Mouse (Mus musculus) heart, embryonic 13.5 days (tissue): ENCODE measurements around the gene Rnaseh2a. TPM values are rescaled to one million over a fixed set of nuclear protein-coding genes. Genes with fewer than 3 reads are reported as not detected.

Experiments used
- ATAC-seq: fragments of 200-750 bp; cut with Nextera tagmentation; 2 replicates; pipeline ENCODE4 v1.8.0; 2017; ENCODE audit warnings: moderate TSS enrichment; ENCODE audit not compliant: insufficient number of reproducible peaks, low FRiP score, low TSS enrichment; ENCODE audit errors: extremely low read depth
- H3K27ac ChIP-seq: fragments of 300-500 bp; sonication (generic); replicated peaks from 2 replicates; pipeline ENCODE4 v1.5.1; 2015; ENCODE audit warnings: moderate library complexity, mild to moderate bottlenecking, inconsistent platforms
- H3K27me3 ChIP-seq: fragments of 300-500 bp; sonication (generic); replicated peaks from 2 replicates; pipeline ENCODE4 v1.6.1; 2015; ENCODE audit warnings: mild to moderate bottlenecking, inconsistent platforms
- H3K36me3 ChIP-seq: fragments of 300-500 bp; sonication (generic); 2 replicates; pipeline ENCODE4 v1.6.1; 2015; ENCODE audit warnings: mild to moderate bottlenecking, inconsistent platforms
- H3K4me1 ChIP-seq: fragments of 300-500 bp; sonication (generic); 2 replicates; pipeline ENCODE4 v1.6.1; 2015; ENCODE audit warnings: inconsistent platforms
- H3K4me2 ChIP-seq: fragments of 300-500 bp; sonication (generic); 2 replicates; pipeline ENCODE4 v1.6.1; 2015; ENCODE audit warnings: inconsistent platforms, mild to moderate bottlenecking, moderate library complexity
- H3K4me3 ChIP-seq: fragments of 300-500 bp; sonication (generic); 2 replicates; pipeline ENCODE4 v1.5.1; 2015; ENCODE audit warnings: moderate library complexity, mild to moderate bottlenecking, inconsistent platforms
- H3K9ac ChIP-seq: fragments of 300-500 bp; sonication (generic); 2 replicates; pipeline ENCODE4 v1.6.1; 2015; ENCODE audit warnings: inconsistent platforms, mild to moderate bottlenecking, moderate library complexity
- H3K9me3 ChIP-seq: fragments of 300-500 bp; sonication (generic); 2 replicates; pipeline ENCODE4 v1.6.1; 2016; ENCODE audit warnings: inconsistent platforms
- WGBS: fragments of 180-500 bp; shearing (Covaris S2); methylation state at CpG from one replicate; pipeline ENCODE4 v1.1.7; 2015; ENCODE audit warnings: mixed read lengths; 5-methylcytosine and 5-hydroxymethylcytosine counted together
- polyA plus RNA-seq: library from polyadenylated mRNA; unstranded; fragments of >200 nt; fragmentation: Nextera tagmentation; extraction: Ambion mirVana; gene quantifications from 2 replicates; pipeline ENCODE4 v1.2.1, GENCODE M21; 2015

The Rnaseh2a gene
- 82.8 and 83.4 TPM in 2 replicates for polyA plus RNA-seq

DNA sequence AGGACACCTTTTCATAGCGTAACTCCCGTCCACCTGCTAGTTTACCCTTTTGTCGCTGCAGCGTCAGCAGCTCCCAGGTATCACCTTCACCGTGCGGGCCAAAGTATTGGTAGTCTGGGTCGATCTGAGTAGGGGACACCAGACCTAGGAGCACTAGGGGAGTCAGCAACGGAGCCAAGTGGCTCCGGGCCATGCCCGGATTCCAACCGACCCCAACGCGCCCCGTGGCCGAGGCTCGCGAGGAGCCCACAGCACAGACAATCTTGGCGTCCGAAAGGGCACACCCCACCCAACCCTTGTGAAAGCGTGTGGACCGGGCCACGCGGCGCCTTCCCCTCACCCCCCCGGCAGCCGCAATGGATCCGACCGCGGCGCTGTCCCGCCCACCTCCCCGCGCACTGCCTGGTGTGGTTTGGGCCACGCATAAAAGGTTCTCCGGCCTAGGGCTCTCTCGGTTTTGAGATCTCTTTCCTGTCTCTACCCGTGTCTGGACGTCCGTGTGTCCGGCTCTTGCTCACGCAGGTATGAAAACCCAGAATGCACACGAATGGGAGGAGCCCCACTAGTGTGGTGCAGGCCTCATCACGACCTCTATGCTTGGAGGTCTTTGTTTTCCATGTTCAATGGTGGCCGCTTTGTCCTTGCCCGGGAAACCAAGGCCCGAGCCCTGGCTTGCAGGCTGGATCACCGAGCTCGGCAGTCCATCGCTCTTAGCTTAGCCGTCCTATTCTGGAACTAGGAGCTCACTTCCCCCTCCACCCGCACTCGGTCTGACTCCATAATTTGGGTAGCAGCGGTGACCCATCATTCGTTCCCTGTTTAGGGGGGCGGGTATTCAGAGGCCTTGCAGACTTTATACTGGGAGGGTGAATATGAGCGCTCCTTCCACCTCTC is at the start of gene Rnaseh2a, which contains the start of the genes Gm49661 and Prdx2:
Gene Rnaseh2a, minus strand, starts transcription at position 527 of the 894 bp plus-strand sequence.
Gene Gm49661, minus strand, starts transcription at position 193 of the 894 bp plus-strand sequence.
Gene Prdx2, plus strand, starts transcription at position 347 of the 894 bp plus-strand sequence.
- peak; percentile 70 for ATAC-seq
- Histone ChIP-seq H3K27ac (peak within 1 kb of the TSS; percentile 88), H3K9me3 (no peaks in the 10 kb centered on the region), H3K4me3 (peak within 1 kb of the TSS; percentile 67), H3K4me2 (peak within 1 kb of the TSS; percentile 99), H3K4me1 (peaks cover 48% of the 10 kb centered on the region), H3K9ac (peak within 1 kb of the TSS; percentile 90), H3K27me3 (no peaks in the 10 kb centered on the region), H3K36me3 (peaks cover 39% of the 10 kb centered on the region)
- WGBS = under 1% methylated on average over 56 of the region's 56 CpGs

DNA sequence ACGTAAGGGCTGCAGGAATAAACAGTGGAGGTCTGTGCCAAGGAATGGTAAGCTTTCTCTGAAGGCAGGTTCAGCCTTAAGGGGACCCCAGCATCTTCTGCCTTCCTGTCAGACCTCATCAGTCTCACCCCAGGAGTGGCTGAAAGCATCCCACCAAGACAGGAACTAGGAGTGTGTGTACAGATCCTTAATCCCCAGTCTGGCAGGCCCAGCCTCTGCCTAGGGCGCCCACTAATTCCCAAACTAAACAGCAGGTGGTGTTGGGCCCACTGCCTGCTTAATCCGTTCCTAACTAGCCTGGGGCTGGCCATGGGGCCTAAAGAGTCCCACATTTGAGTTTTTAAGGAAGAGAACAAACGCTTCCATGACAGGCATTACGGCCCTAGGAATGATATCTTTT is 47.6 kb upstream of the Rnaseh2a start:
- no peaks in the 10 kb centered on the region for H3K9me3 ChIP-seq
- 51% methylated on average over 5 of the region's 5 CpGs for WGBS
- H3K9ac ChIP-seq = no peak overlapping the region
- H3K36me3 ChIP-seq = peaks cover 51% of the 10 kb centered on the region
- H3K4me2 ChIP-seq = no peak overlapping the region
- peaks cover 37% of the 10 kb centered on the region for H3K27me3 ChIP-seq
- H3K4me3 ChIP-seq = no peak overlapping the region
- no peak for ATAC-seq
- H3K4me1 ChIP-seq = no peaks in the 10 kb centered on the region
- no peak overlapping the region for H3K27ac ChIP-seq

DNA sequence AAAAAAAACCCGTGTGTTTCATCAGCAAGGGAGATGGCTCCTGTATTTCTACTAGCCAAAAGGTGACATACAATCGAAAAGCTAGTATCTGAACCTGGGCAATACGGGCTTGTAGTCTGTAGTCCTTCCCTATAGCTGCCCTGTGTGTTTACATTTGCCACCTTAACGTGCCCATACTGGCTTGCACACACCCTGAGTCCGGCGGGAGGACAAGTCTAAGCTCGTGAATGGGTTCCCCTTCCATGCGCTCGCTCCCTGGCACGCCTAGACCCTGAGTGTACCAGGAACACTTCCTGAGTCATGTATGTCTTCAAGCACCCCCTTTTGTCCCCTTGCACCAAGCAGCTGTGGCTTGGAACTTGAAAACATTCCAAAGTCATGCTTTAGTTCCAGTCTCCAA is 47.2 kb upstream of the Rnaseh2a start:
- Histone ChIP-seq H3K4me2 (no peak overlapping the region), H3K36me3 (peaks cover 46% of the 10 kb centered on the region), H3K4me1 (no peaks in the 10 kb centered on the region), H3K9me3 (no peaks in the 10 kb centered on the region), H3K27me3 (peaks cover 41% of the 10 kb centered on the region), H3K9ac (no peak overlapping the region), H3K4me3 (no peak overlapping the region), H3K27ac (no peak overlapping the region)
- WGBS = 66% methylated on average over 10 of the region's 10 CpGs
- no peak for ATAC-seq

DNA sequence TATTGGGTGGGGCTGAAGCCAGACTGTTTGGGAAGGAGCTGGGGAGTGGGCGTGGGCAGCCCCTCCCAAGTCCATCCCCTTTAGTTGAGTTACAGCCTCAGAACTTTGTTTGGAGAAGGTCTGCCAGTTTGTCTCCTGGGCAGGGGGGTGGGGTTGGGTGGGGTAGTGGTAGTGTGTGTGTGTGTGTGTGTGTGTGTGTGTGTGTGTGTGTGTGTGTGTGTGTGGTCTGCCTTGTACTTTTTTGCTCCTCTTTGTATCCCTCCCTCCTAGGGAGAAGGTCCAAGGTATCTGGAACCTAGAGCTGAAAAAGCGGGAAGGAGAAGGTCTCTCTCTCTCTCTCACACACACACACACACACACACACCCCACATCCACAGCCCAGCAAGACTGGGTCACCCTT is 44.9 kb upstream of the Rnaseh2a start, which contains the start of gene Best2:
Gene Best2, minus strand, starts transcription at position 101 of the 400 bp plus-strand sequence.
- H3K9me3 ChIP-seq = no peaks in the 10 kb centered on the region
- H3K9ac ChIP-seq = peak within 1 kb of the TSS; percentile 60
- peak within 1 kb of the TSS; percentile 42 for H3K4me3 ChIP-seq
- no peak within 1 kb of the TSS for H3K27ac ChIP-seq
- WGBS = 47% methylated on average over 2 of the region's 2 CpGs
- no peak for ATAC-seq
- H3K36me3 ChIP-seq = peaks cover 23% of the 10 kb centered on the region
- H3K27me3 ChIP-seq = peaks cover 64% of the 10 kb centered on the region
- H3K4me1 ChIP-seq = no peaks in the 10 kb centered on the region
- peak within 1 kb of the TSS; percentile 70 for H3K4me2 ChIP-seq

DNA sequence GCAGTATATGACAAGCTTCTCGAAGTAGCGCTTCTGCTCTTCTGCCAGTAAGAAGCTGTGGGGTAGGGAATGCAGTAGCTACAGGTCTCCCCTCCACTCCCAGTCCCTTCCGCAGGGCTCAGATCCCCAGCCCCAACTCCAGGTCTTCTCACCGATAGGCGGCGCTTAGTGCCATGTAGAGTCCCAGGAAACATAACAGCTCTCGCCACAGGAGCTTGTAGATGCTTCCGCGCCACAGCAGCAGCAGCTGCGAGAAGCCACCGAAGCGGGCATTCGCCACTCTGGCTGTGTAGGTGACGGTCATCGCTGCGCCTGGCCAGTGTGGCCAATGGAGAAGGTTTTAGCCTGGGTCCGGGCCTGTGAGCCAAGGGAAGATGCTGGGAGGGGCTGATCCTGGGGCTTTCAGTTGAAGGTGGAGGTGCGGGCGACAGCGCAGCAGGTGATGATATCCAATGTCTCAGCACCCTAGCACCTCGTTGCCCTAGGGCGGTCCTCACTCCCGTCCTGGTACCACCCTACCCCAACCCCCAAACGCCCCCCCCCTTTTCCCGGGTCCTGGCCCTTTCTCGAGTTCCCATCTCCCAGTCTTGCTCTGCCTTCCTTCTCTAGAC is 43.8 kb upstream of the Rnaseh2a start:
- Histone ChIP-seq H3K4me2 (peak overlapping the region; percentile 70), H3K9me3 (no peaks in the 10 kb centered on the region), H3K36me3 (peaks cover 12% of the 10 kb centered on the region), H3K27me3 (peaks cover 75% of the 10 kb centered on the region), H3K4me3 (peak overlapping the region; percentile 42), H3K27ac (no peak overlapping the region), H3K9ac (peak overlapping the region; percentile 60), H3K4me1 (no peaks in the 10 kb centered on the region)
- WGBS = 3% methylated on average over 25 of the region's 26 CpGs
- no peak; the same call in 1 of the 2 replicates for ATAC-seq

DNA sequence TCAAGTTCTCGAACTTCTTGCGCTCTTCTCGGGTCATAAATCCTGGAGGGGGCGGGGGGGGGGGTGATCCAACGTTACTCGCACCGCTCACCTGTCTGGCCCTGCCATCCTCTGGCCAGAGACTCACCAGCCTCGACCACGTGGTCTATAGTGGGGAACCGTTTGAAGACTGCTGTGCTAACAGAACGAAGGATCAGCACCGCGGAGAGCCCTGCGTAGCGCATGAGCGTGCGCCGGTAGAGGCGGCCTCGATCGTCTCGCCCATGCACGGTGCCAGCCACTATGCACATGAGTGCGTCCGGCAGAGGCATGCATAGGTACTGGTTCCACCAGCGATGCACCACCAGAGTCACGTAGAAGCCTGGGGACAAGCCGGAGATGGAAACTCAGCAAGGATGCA is 41.7 kb upstream of the Rnaseh2a start:
- H3K27me3 ChIP-seq = peaks cover 94% of the 10 kb centered on the region

DNA sequence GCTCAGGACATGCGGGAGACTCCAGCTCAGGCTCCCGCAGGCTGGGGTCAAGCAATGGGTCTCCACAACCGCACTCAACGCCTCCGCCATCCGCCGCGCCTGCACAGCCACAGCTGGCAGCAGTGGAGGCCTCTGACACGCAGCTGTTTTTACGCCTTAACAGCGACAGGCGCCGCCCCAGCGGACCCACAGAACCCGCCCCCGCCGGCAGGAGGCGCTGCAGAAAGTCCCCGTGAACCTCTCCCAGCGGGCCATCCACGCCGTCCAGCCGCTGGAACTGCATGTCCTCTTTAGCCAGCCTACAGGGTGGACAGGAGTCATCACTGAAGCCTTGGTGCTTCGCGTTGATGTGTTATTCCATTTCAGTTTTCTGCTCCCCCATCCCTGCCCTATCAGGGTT is 38.1 kb upstream of the Rnaseh2a start:
- H3K27ac ChIP-seq = no peak overlapping the region
- H3K4me3 ChIP-seq = no peak overlapping the region
- H3K4me1 ChIP-seq = no peaks in the 10 kb centered on the region
- H3K9me3 ChIP-seq = no peaks in the 10 kb centered on the region
- peaks cover 73% of the 10 kb centered on the region for H3K27me3 ChIP-seq
- no peaks in the 10 kb centered on the region for H3K36me3 ChIP-seq
- ATAC-seq = no peak
- WGBS = 10% methylated on average over 25 of the region's 25 CpGs
- no peak overlapping the region for H3K9ac ChIP-seq
- peak overlapping the region; percentile 22; the same call in 1 of the 2 replicates for H3K4me2 ChIP-seq

More for the DNA sequence above, 41.7 kb upstream of the Rnaseh2a start:
- no peaks in the 10 kb centered on the region for H3K9me3 ChIP-seq
- no peak overlapping the region for H3K4me2 ChIP-seq
- no peak for ATAC-seq
- no peak overlapping the region for H3K9ac ChIP-seq
- no peak overlapping the region for H3K27ac ChIP-seq
- 13% methylated on average over 28 of the region's 28 CpGs for WGBS
- no peaks in the 10 kb centered on the region for H3K36me3 ChIP-seq
- no peak overlapping the region for H3K4me3 ChIP-seq
- no peaks in the 10 kb centered on the region for H3K4me1 ChIP-seq

DNA sequence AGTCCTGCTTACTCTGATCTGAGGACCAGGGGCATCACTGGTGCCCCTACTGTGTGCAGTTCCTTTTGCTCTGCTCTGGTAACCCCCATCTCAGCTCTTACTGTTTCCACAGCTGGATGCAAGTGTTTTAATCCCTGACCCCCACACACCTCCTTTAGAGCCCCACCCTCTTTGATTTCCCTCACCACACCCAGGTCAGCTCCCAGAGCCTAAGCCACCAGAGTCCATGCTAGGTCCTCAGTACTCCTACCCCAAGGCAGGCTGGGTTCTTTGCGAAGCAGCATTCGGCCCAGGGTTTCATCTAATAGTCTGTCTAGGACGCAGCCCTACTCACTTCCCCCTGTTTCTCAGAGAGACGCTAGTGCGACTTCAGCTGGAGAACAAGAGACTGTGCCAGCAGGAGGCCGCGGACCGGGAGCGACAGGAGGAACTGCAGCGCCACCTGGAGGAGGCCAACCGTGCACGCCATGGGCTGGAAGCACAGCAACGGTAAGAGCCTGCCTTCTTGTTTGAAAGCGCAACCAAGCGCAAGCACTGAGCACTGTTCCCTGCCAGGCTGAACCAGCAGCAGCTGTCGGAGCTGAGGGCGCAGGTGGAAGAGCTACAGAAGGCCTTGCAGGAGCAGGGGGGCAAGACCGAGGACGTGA is 28.2 kb upstream of the Rnaseh2a start:
- peak overlapping the region; percentile 51 for H3K4me2 ChIP-seq
- peak overlapping the region; percentile 69 for H3K9ac ChIP-seq
- peak; percentile 53 for ATAC-seq
- no peaks in the 10 kb centered on the region for H3K36me3 ChIP-seq
- H3K27ac ChIP-seq = no peak overlapping the region
- H3K4me3 ChIP-seq = peak overlapping the region; percentile 18
- WGBS = 4% methylated on average over 19 of the region's 19 CpGs
- peaks cover 8% of the 10 kb centered on the region for H3K4me1 ChIP-seq
- H3K9me3 ChIP-seq = no peaks in the 10 kb centered on the region
- peaks cover 46% of the 10 kb centered on the region for H3K27me3 ChIP-seq

DNA sequence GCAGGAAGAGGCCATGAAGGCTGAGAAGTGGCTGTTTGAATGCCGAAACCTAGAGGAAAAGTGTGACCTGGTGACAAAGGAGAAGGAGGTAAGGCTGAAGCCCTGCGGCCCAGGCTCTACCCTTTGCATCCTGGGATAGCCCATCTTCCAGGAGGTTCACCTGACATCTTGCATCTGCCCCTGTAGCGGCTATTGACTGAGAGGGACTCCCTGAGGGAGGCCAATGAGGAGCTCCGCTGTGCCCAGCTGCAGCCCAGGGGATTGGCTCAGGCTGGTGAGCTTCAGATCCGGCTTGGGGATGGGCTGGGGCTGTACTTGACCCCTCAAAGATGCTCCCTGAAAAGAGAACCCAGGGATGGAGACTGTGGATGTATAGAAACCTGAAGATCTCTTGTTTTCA is 27.4 kb upstream of the Rnaseh2a start:
- no peak for ATAC-seq
- Histone ChIP-seq H3K9me3 (no peaks in the 10 kb centered on the region), H3K9ac (no peak overlapping the region), H3K4me2 (no peak overlapping the region), H3K36me3 (no peaks in the 10 kb centered on the region), H3K4me3 (no peak overlapping the region), H3K4me1 (peaks cover 8% of the 10 kb centered on the region), H3K27ac (no peak overlapping the region), H3K27me3 (peaks cover 50% of the 10 kb centered on the region)
- whole genome bisulfite sequencing = 82% methylated on average over 5 of the region's 5 CpGs

DNA sequence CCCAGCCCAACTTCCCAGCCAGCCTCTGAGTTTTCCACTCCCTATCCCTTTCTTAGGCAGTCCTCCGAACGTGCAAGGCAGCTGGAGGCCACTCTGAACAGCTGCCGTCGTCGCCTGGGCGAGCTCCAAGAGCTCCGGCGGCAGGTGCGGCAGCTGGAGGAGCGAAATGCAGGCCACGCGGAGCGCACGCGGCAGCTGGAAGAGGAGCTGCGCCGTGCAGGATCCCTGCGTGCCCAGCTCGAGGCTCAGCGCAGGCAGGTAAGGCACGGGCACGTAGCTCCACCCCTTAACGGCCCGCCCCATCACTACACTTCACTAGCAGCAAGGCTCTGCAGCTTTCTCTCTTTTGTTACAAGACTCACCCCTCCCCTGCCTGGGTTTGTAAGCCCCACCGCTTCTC is 26.1 kb upstream of the Rnaseh2a start:
- H3K9me3 ChIP-seq = no peaks in the 10 kb centered on the region
- 0 out of 2 replicates have a peak overlapping the region, but pooled peaks have one; percentile 6 for H3K9ac ChIP-seq
- no peak overlapping the region for H3K27ac ChIP-seq
- 18% methylated on average over 25 of the region's 25 CpGs for WGBS
- peaks cover 50% of the 10 kb centered on the region for H3K27me3 ChIP-seq
- H3K4me2 ChIP-seq = no peak overlapping the region
- no peak overlapping the region for H3K4me3 ChIP-seq
- no peak for ATAC-seq
- no peaks in the 10 kb centered on the region for H3K36me3 ChIP-seq
- peaks cover 14% of the 10 kb centered on the region for H3K4me1 ChIP-seq

DNA sequence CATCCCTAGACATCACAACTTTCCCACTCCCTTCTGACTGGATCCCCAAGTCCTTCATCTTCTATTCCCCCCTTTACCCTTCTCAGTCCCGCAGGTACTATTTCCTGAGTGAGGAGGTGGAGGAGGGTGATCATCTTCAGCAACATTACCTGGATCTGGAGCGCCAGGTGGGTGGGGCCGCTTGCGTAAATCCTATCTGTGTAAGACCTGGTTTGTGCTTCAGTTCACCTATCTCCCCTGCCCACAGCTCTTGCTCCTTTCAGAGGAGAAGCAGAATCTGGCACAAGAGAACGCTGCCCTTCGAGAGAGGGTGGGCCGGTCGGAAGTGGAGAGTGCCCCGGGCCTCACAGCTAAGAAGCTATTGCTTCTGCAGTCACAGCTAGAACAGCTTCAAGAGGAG is 24.8 kb upstream of the Rnaseh2a start:
- Histone ChIP-seq H3K4me3 (no peak overlapping the region), H3K4me2 (no peak overlapping the region), H3K27ac (no peak overlapping the region), H3K36me3 (no peaks in the 10 kb centered on the region), H3K9ac (no peak overlapping the region), H3K4me1 (peaks cover 18% of the 10 kb centered on the region), H3K9me3 (no peaks in the 10 kb centered on the region), H3K27me3 (peaks cover 50% of the 10 kb centered on the region)
- ATAC-seq = no peak
- WGBS = 89% methylated on average over 9 of the region's 9 CpGs
